Mouse (Mus musculus) mouse embryonic stem cell (cell line): ENCODE data around the gene Icmt.

Source experiments
- in situ Hi-C, 2 experiments: fragments of 300-500 bp; cut with MboI; formaldehyde crosslinking; loops; 1 replicate in 1 of 2; 3 replicates in 1 of 2; pipeline ENCODE4 v1.14.3; 2019 to 2020; ENCODE audit warnings: low sequenced_read_pairs in 2 of 2, low pct_unique_long_range_greater_than_20kb in 1 of 2, mixed read lengths in 1 of 2; ENCODE audit not compliant: unreplicated experiment in 1 of 2

Icmt gene

GRCm38 (mm10) chr4:152291562-152291961 is 5.5 kb upstream of the Icmt start, which contains the start of gene Hes3:
Gene Hes3, minus strand, starts transcription at chr4:152291662.
- in situ Hi-C loops: loop anchor here in 1 of 2 experiments (10.0 kb wide), 1 partner anchor 117 kb away; the partner anchor contains the start of gene Acot7

GRCm38 (mm10) chr4:152292102-152292765 is 4.8 kb upstream of the Icmt start:
- in situ Hi-C loops: loop anchor here in 1 of 2 experiments (10.0 kb wide), 1 partner anchor 117 kb away; the partner anchor contains the start of gene Acot7

DNA sequence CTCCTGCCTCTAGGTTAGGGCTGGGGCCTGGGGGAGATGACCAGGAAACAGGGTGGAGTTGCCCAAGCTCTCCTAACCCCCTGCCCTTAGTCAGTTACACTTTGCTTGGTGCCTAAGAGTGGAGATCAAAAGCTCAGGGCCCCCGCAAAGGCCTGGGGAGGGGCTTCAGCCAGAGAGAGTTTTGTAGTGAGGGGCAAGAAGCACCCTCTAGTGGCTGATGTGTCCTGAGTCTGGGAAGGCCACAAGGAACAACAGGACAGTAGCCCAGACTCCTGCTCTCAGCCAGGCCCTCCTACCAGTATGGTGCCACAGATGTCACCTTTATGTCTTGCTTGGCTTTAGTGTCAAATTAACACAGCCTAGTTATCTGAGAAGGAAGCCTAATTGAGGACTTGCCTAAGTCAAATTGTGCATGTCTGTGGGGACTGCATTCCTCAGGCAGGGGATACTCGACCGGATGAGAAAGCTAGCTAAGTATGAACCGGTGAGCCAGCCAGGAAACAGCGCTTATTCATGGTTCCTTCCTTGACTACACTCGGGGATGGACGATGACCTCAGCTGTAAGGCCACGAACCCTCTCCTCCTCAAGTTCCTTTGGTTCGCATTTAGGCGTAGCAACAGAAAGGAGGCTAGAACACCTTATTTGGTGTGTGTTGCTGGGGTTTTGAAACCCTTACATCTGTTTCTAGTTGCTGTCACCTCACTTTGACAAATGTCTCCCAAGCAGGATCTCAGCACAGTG is 2.7 kb upstream of the Icmt start:
- in situ Hi-C loops: loop anchor here in 1 of 2 experiments (10.0 kb wide), 1 partner anchor 120 kb away; the partner anchor contains the start of gene Acot7

DNA sequence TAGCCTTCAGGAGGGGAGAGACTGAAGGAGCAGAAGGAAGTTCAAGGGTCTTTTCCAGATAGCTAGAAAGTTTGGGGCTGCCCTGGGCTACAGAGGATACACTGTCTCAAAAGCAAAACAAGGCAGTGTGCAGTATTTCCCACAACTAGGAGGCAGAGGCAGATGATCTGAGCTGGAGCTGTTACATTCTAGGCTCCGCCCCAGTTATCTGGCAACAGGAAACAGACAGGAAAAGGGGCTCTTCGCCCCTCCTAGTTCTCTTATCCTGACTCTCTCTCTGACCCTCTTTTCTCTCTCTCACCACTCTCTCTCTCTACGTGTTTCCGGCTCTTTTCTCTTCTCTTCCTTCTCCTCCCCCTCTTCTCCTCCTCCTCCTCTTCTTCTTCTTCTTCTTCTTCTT is 1.1 kb upstream of the Icmt start:
- in situ Hi-C loops: loop anchor here in 1 of 2 experiments (10.0 kb wide), 1 partner anchor 121 kb away; the partner anchor contains the start of gene Acot7

DNA sequence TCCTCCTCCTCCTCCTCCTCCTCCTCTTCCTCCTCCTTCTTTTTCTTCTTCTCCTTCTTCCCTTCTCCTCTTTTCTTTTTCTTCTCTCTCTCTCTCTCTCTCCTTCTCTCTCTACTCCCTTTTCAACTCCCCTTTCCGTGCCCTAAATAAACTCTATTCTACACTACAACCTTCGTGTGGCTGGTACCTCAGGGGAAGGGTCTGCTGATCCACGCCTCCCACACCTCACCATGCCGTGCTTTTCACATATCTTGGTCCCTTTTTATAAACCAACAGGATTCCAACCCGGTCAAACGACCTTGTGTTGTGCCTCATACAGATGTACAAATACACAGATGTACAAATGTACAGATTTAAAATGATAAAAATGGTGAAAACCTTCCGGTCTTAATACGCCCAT is 656 bp upstream of the Icmt start:
- in situ Hi-C loops: loop anchor here in 1 of 2 experiments (10.0 kb wide), 1 partner anchor 122 kb away; the partner anchor contains the start of gene Acot7

GRCm38 (mm10) chr4:152298836-152299235 is 1.8 kb downstream of the Icmt start:
- in situ Hi-C loops: loop anchor here in 1 of 2 experiments (10.0 kb wide), 1 partner anchor 124 kb away; the partner anchor contains the start of gene Acot7

GRCm38 (mm10) chr4:152300375-152300774 is 3.3 kb downstream of the Icmt start:
- in situ Hi-C loops: no loop called here

DNA sequence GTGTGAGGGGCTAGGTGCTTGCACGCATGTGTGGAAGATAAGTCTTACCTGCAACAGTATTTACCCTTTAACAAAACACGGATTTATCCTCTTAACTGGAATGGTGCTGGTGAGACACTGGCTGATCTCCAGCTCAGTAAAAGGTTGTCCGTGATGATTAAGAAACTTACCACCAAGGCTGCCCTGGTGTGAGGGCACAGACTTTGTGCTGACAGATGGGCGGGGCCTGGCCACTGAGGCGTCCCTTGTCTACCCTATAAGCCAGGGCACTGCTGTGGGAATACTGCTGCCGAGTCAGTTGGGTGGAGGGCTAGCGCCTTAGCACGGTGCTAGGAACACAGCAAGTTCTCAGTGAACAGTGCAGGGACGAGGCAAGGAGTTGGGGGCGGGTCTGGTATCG is 5.0 kb downstream of the Icmt start:
- in situ Hi-C loops: no loop called here

DNA sequence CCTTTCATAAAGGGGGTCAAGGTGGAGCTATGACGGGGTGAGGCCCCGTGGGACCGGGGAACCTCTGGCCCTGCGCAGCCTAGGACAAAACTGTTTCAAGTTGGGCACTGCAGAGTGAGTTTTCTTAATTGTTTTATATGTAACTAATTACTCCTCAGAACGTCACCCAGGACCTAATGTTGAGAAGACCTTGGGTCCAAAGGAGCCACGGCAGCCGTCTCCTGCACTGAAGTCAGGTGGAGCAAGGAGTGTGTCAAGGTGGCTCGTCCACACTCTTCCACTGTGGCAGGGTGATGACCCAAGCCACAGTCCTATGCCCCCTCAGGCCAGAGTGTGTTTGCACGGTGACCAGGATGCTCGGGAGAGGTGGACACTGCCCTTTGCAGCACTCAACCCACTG is 6.1 kb downstream of the Icmt start:
- in situ Hi-C loops: no loop called here

GRCm38 (mm10) chr4:152304685-152305084 is 7.7 kb downstream of the Icmt start:
- in situ Hi-C loops: no loop called here

DNA sequence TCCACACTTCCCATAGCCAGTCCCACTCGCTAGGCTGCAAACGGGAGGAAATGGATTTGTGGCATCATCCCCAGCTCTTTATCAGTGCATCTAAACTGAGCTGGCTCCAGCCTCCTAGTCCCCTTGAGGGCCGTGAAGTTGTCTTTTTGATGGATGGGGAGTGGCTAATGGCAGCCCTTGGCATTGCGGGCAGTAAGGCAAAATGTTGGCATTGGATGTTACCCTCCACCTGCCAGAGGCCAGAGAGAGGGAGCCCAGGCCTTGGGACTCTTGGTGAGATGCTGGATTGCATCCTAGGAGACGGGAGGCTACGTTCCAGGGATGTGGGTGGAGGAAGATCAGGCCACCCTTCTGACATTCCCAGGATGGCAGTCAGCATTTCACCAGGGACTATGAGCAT is 9.0 kb downstream of the Icmt start:
- in situ Hi-C loops: no loop called here

DNA sequence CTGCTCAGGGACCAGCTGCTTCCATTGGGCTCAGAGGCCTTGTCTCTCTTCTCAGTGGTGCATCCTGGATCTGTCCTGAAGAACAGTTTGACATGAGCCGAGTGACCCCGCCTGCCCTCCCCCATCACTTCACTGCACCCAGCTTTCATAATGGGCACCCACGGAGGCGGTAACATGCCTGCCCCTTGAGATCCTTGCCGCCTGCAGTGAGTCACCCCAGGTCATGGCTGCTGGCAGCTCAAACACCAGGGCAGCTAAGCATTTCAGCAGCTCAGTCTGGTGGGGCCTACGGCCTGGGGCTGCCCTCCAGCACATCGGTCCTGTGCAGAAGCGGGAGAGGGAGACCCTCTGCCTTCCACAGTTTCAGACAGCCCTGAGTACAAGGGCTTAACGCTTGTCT is 10.5 kb downstream of the Icmt start:
- in situ Hi-C loops: no loop called here

- in situ Hi-C loops: no loop called here
Measured at GRCm38 (mm10) chr4:152312186-152312585, 15.2 kb downstream of the Icmt start.

DNA sequence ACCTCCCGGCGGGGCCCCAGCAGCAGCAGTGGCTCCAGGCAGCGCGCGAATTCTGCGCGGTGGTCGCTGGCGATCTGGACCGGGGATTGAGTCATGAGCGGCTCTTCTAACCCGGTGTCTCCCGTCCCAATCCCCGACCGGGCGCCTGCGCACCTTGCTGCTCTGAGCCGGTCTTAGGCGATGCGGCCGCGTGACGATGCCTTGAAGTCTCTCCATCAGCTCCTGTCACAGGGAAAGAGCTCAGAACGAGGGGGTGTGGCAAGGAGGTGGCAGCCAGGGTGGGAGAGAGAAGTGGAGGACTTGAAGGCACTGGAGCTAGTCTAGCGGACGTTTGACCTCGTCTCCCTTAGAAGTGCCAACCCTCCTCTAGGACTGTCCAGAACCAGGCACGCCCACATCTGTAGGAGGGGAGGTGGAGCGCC is 16.2 kb downstream of the Icmt start:
- in situ Hi-C loops: no loop called here

DNA sequence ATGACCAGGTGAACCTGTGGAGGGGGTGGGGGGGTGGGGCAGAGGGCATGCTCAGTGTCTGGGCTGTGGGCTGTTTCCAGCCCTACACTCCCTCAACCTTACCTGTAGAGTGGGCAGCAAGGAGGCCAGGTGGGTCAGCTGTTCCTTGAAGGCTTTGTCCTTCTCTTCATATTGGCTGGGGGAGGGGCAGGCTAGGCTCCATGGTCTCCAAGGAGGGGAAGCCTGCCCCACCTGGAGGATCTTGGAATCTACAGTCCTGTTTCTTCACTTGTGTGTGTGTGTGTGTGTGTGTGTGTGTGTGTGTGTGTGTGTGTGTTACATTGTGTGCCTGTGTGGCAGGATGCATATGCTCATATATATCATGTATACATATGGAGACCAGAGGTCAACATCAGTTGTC is 16.9 kb downstream of the Icmt start:
- in situ Hi-C loops: no loop called here

- in situ Hi-C loops: no loop called here
Measured at GRCm38 (mm10) chr4:152315498-152316213, 18.6 kb downstream of the Icmt start.

- in situ Hi-C loops: no loop called here
Measured at GRCm38 (mm10) chr4:152317631-152318033, 20.6 kb downstream of the Icmt start.

GRCm38 (mm10) chr4:152318517-152319234 is 21.6 kb downstream of the Icmt start, which contains the start of gene Rnf207:
Gene Rnf207, minus strand, starts transcription at chr4:152318993.
- in situ Hi-C loops: no loop called here
